Mouse (Mus musculus): ENCODE results near the gene Brd2. TPM values are rescaled to one million over a fixed set of nuclear protein-coding genes. Genes with fewer than 3 reads are reported as not detected.

Gene Brd2
- total RNA-seq, 2 experiments from 2014 or later: 178 to 192 TPM

- peak; percentile 99 to 100 for DNase-seq (ENCODE audit: low spot score in 2 of 2)
- intact Hi-C loops (cut with DNase I): loop anchor here (1.0 kb wide), 1 partner anchor 35 kb away; no protein-coding TSS in a partner anchor
These were observed 13.1 kb upstream of the Brd2 start for GRCm38 (mm10) chr17:34135297-34136224.

DNA sequence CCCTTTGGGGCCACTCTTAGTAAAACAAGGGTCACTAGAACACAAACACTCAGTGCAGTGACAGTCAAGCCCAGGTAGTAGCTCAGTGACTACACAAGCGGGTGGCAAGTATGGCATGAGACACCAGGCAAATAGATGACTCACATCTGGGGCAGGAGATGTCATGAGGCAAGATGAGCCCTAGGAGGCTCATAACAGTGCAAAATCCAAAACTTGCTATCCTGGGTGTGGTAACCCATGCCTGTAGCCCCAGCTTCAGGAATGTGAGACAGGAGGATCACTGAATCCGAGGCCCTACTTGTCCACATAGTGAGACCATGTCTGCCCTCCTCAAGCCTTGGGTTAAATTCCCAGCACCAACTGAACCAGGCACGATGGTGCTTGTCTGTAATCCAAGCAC, 12.0 kb upstream of the Brd2 start:
- intact Hi-C loops (cut with DNase I): no loop called here
- DNase-seq (ENCODE audit: low spot score in 2 of 2): no peak

- DNase-seq (ENCODE audit: low spot score in 2 of 2): no peak
- intact Hi-C loops (cut with DNase I): no loop called here
These were observed 10.9 kb upstream of the Brd2 start for GRCm38 (mm10) chr17:34133289-34133688.

GRCm38 (mm10) chr17:34131911-34132310, 9.5 kb upstream of the Brd2 start:
- intact Hi-C loops (cut with DNase I): no loop called here
- DNase-seq (ENCODE audit: low spot score in 2 of 2): no peak

DNA sequence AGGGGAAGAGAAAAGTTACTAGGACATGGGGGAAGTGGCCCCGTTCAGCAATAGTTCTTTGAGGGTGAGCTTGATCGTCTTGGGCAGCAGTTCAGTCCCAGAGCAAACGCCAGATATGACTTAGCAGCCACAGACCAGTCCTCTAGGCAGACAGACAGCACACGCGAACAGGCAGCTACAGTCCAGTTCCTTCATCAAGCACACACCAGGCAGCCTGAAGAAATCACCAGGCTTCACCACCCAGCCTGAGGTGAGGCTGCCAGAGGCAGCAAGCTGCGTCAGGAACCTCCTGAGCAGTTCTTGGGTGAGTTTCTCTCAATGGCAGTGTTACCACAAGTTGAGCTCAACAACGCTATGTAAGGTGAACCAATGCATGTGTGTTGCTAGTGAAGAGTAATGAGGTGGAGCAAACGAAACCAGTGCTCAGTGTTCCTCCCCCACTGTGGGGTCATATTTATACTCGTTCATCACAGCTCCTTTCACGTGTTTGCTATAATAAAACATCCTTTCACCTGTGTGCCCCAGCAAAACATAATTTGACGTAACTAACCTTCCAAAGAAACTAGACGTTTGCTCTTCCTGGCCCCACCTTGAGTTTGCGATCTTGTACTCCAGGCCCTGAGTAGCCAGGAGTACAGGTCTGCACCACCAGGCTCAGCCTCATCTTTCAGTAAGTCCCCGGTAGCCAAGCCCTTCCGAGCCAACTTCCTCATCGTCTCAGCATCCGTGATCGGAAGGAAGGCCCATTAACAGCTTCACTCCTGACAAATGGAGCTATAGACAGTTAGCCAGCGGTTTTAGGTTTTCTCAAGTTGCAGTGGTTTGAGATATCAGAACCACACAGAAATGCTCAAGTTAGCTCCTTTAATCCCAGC, 7.9 kb upstream of the Brd2 start:
- no peak for DNase-seq (ENCODE audit: low spot score in 2 of 2)
- intact Hi-C loops (cut with DNase I): no loop called here

GRCm38 (mm10) chr17:34128944-34129791, 6.7 kb upstream of the Brd2 start:
- DNase-seq (ENCODE audit: low spot score in 2 of 2): peak in 1 of 2 experiments; percentile 62
- intact Hi-C loops (cut with DNase I): no loop called here

DNA sequence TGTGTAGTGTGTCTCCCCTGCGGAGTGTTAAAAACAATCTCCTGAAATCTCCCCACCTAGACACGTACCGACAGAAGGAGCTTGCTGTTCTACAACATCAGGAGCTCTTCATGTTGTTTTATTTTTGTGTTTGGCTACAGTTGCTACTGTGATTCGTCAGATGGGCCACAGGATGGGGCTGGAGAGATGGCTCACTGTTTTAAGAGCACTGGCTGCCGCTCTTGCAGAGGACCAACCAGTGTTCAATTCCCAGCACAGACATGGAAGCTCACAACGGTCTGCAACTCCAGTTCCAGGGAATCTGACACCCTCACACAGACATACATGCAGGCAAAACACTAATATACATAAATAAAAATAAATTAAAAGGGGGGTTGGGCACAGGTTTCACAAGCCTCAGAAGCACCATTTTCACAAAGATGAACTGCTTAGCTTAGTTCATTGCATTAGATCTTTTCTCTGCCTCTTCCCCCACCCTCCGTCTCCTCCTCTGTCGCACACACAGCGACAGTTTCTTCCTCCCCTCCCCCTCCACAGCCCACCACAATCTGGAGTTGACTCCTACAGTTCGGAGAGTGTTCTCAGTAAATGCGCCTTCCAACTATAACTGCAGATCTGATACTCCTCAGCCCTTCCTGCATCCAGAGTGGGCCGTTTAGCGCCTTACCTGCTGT, 6.0 kb upstream of the Brd2 start:
- intact Hi-C loops (cut with DNase I): no loop called here
- peak; percentile 58 to 85 for DNase-seq (ENCODE audit: low spot score in 2 of 2)

GRCm38 (mm10) chr17:34127475-34127874, 5.0 kb upstream of the Brd2 start:
- intact Hi-C loops (cut with DNase I): no loop called here
- DNase-seq (ENCODE audit: low spot score in 2 of 2): peak; percentile 56 to 82

DNA sequence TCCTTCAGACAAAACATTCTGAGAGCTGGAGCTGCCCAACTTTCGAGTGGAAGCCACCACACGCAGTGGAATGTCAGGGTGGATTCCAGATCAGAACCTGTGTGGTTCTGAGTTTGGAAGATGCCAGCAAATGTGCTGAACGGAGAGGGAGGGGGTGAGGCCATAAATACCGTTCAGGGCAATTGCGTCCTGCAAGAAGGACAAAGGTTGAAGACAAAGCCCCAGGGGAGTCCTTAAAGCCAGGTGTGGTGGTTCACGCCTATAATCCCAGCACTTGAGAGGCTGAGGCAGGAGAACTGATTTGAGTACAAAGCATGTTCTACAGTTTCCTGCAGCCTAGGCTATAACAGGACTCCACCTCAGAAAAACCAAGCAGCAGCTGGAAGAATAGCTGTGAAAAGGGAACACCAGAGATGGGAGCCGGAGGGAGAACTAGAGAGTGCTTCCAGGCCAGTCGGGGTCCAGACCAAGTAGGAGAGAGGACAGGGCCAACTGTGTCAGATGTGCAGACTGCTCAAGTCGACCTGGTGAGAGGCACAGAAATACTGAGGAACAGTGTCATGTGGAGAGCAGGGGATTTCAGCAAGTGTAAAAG, 4.5 kb upstream of the Brd2 start:
- intact Hi-C loops (cut with DNase I): no loop called here
- DNase-seq (ENCODE audit: low spot score in 2 of 2): no peak

DNA sequence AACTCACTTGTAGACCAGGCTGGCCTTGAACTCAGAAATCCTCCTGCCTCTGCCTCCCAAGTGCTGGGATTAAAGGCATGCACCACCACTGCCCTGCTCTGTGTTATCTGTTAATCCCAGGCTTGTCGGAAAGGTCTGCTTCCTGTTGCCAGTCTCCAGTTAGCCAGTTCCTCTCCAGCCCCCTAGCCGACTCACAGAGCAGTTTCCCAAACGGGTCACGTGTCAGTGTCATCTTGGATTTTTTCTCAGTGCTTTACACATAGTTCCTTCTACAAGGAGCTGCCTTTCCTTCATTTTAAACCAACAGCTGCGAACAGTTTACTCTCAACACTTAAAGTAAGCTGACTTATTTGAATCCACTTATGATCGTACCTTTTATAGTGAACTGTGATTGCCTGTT, 2.2 kb upstream of the Brd2 start:
- intact Hi-C loops (cut with DNase I): loop anchor here (5.0 kb wide), 1 partner anchor 503 kb away; the partner anchor contains the start of genes Ppt2 and Prrt1
- no peak for DNase-seq (ENCODE audit: low spot score in 2 of 2)

DNA sequence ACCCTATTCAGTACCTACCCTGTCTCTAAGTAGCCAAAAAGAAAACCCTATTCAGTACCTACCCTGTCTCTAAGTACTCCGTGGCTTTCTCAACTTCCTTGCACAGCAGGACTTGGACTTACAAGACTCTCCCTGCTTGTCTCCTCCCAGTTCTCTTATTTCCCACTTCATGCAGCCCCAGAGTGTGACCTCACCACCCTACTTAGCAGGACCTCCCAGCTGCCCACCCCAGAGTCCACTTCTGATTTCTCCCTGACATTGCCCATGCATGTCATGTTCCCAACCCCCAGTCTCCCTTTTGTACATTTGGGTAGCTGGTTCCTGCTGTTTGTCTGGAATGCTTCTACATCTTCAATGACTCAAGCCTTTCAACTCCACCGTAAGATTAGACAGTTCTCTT, 1.1 kb upstream of the Brd2 start:
- DNase-seq (ENCODE audit: low spot score in 2 of 2): no peak
- intact Hi-C loops (cut with DNase I): loop anchor here (5.0 kb wide), 1 partner anchor 504 kb away; the partner anchor contains the start of genes Ppt2 and Prrt1

- DNase-seq (ENCODE audit: low spot score in 2 of 2): no peak
- intact Hi-C loops (cut with DNase I): loop anchor here (5.0 kb wide), 1 partner anchor 504 kb away; the partner anchor contains the start of genes Ppt2 and Prrt1
These were observed 677 bp upstream of the Brd2 start for GRCm38 (mm10) chr17:34123111-34123510.

DNA sequence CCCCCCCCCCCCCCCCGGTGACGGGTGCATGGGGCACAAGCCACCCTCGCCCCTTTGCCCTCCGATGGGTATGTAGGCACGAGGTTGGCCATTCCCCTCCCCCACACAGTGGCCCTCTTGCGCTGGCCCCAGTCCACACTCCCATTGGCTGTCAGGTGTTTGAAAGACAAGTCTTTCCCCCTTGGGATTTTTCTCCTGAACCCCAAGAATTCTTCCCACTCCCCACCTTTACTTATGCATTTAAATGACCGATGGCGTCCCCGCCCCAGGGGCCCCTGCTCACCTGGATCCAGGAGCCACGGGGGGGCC, 601 bp downstream of the Brd2 start:
- intact Hi-C loops (cut with DNase I): loop anchor here (1.0 to 5.0 kb wide), 2 partner anchors 465 to 505 kb away; partner anchors contain the start of genes Ppt2 and Prrt1
- DNase-seq (ENCODE audit: low spot score in 2 of 2): no peak

DNA sequence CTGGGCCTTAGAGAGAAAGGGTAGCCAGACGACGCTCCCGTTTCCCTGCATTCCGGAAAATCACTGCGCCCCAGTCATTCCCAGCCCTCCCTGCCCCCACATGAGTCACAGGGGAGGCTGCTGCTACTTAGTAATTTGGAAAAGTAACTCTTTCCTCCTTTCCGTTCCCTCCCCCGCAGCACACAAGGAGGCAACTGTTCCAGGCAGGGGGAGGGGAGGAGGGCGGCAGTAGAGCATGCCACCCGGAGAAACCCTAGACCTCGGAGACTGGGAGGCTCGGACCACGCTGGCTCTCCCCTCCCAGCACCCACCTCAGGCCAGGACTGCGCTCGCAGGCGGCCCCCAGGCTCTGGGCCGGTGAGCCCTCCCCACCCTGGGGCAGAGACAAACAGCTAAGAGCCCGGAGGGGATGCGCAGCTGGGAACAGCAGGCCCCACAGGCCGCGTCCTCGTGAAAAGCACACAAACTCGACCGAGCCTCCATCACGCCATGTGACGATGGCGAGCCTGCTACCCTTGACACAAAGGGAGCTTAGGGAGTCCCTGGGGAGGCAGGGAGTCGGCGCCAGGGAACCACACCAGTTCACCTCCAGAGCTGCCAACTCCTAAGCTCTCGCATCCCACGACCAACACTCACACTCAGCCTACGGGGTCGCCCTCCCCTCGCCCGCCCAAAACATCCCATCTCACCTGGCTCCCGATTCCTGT, 1.1 kb downstream of the Brd2 start:
- DNase-seq (ENCODE audit: low spot score in 2 of 2): peak; percentile 87 to 96
- intact Hi-C loops (cut with DNase I): loop anchor here (5.0 kb wide), 1 partner anchor 506 kb away; the partner anchor contains the start of genes Ppt2 and Prrt1

DNA sequence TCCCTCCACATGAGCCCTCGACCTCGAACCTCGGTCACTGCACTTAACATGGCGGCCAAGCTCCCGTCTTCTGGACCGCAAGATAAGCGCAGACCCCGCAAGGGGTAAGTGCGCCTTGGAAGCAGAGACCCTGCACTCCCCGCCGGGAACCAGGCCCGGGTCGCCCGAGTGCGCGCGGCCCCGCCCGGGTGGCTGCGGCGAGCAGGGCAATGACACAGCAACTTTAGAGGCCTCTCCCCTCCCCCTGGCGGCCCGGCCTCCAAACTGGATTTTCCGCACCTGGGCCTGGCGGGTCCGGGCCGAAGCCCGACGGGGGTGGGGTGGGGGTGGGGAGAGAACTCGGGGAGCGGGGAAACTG, 1.6 kb downstream of the Brd2 start:
- peak in 1 of 2 experiments; percentile 77 for DNase-seq (ENCODE audit: low spot score in 2 of 2)
- intact Hi-C loops (cut with DNase I): loop anchor here (5.0 kb wide), 1 partner anchor 507 kb away; the partner anchor contains the start of genes Ppt2 and Prrt1

GRCm38 (mm10) chr17:34120180-34120723, 2.2 kb downstream of the Brd2 start:
- intact Hi-C loops (cut with DNase I): loop anchor here (5.0 kb wide), 1 partner anchor 507 kb away; the partner anchor contains the start of genes Ppt2 and Prrt1
- DNase-seq (ENCODE audit: low spot score in 2 of 2): peak; percentile 87 to 93
